Mouse (Mus musculus): ENCODE measurements at regions not wholly inside any gene's neighbourhood (a gene's known extent, or its start where the extent isn't known, plus 50 kb on each side); places are given as distances from the start of the nearest gene placed in this dataset.

GRCm38 (mm10) chr10:98324591-98324990 lies 589.6 kb upstream of the Atp2b1 start:
- no peak for TF ChIP-seq ZNF384 (IDR thresholded peaks at IDR 0.05; ENCODE audit: low read depth, low read length)
- TF ChIP-seq HCFC1 (IDR thresholded peaks at IDR 0.05; ENCODE audit: borderline replicate concordance, insufficient read depth, low read length) = no peak
- no peak for TF ChIP-seq ZC3H11A (IDR thresholded peaks at IDR 0.05; ENCODE audit: borderline replicate concordance, low read depth, low read length)
